Mouse (Mus musculus) midbrain, embryonic 11.5 days (tissue): ENCODE data around the gene Pdyn. TPM values are rescaled to one million over a fixed set of nuclear protein-coding genes. Genes with fewer than 3 reads are reported as not detected.

ENCODE experiments used
- polyA plus RNA-seq: library from polyadenylated mRNA; unstranded; fragments of >200 nt; fragmentation: Nextera tagmentation; extraction: Ambion mirVana; gene quantifications from 2 replicates; pipeline ENCODE4 v1.2.1, GENCODE M21; 2014

The Pdyn gene
- polyA plus RNA-seq, 1 experiment from 2014 or later = 0.89 TPM

Other genes starting within 250 kb of the Pdyn start
- gene F830045P16Rik, start 163.2 kb downstream of the Pdyn start, polyA plus RNA-seq = 0.10 TPM in 1 of 2 replicates, not detected in the other
- gene Sirpa, start 107.0 kb downstream of the Pdyn start, polyA plus RNA-seq = 16.0 and 17.9 TPM in 2 replicates
- gene Stk35, start 100.7 kb upstream of the Pdyn start, polyA plus RNA-seq = 14.3 and 14.6 TPM in 2 replicates